Mouse (Mus musculus): ENCODE measurements at regions not wholly inside any gene's neighbourhood (a gene's known extent, or its start where the extent isn't known, plus 50 kb on each side); places are given as distances from the start of the nearest gene placed in this dataset.

GRCm38 (mm10) chr14:46532697-46533096 is 142.2 kb upstream of the Bmp4 start:
- no peak for DNase-seq (ENCODE audit: low spot score in 2 of 2)

- no peak for DNase-seq (ENCODE audit: low spot score in 2 of 2)
Measured at GRCm38 (mm10) chr14:46530452-46530851, 140.0 kb upstream of the Bmp4 start.

GRCm38 (mm10) chr14:46529086-46529715 is 138.7 kb upstream of the Bmp4 start:
- no peak for DNase-seq (ENCODE audit: low spot score in 2 of 2)

GRCm38 (mm10) chr14:46517258-46517657 is 126.8 kb upstream of the Bmp4 start:
- no peak for DNase-seq (ENCODE audit: low spot score in 2 of 2)

GRCm38 (mm10) chr14:46516285-46516684 is 125.8 kb upstream of the Bmp4 start:
- DNase-seq (ENCODE audit: low spot score in 2 of 2) = no peak

GRCm38 (mm10) chr14:46514262-46514932 is 123.9 kb upstream of the Bmp4 start:
- DNase-seq (ENCODE audit: low spot score in 2 of 2) = no peak

GRCm38 (mm10) chr14:46512118-46512517 is 121.6 kb upstream of the Bmp4 start:
- no peak for DNase-seq (ENCODE audit: low spot score in 2 of 2)

GRCm38 (mm10) chr14:46508871-46509270 is 118.4 kb upstream of the Bmp4 start:
- no peak for DNase-seq (ENCODE audit: low spot score in 2 of 2)

- no peak for DNase-seq (ENCODE audit: low spot score in 2 of 2)
Measured at GRCm38 (mm10) chr14:46505266-46505665, 114.8 kb upstream of the Bmp4 start.

GRCm38 (mm10) chr14:46491601-46492000 is 101.1 kb upstream of the Bmp4 start:
- DNase-seq (ENCODE audit: low spot score in 2 of 2) = no peak

- no peak for DNase-seq (ENCODE audit: low spot score in 2 of 2)
Measured at GRCm38 (mm10) chr14:46491182-46491581, 100.7 kb upstream of the Bmp4 start.

- DNase-seq (ENCODE audit: low spot score in 2 of 2) = no peak
Measured at GRCm38 (mm10) chr14:46487551-46487950, 97.1 kb upstream of the Bmp4 start.

- no peak for DNase-seq (ENCODE audit: low spot score in 2 of 2)
Measured at GRCm38 (mm10) chr14:46480396-46480795, 89.9 kb upstream of the Bmp4 start.

GRCm38 (mm10) chr14:46475945-46476344 is 85.5 kb upstream of the Bmp4 start:
- DNase-seq (ENCODE audit: low spot score in 2 of 2) = no peak

GRCm38 (mm10) chr14:46462967-46463366 is 72.5 kb upstream of the Bmp4 start:
- DNase-seq (ENCODE audit: low spot score in 2 of 2) = no peak

GRCm38 (mm10) chr14:46461960-46462359 is 71.5 kb upstream of the Bmp4 start:
- DNase-seq (ENCODE audit: low spot score in 2 of 2) = no peak

- no peak for DNase-seq (ENCODE audit: low spot score in 2 of 2)
Measured at GRCm38 (mm10) chr14:46454500-46454899, 64.0 kb upstream of the Bmp4 start.

GRCm38 (mm10) chr14:46441696-46442095 is 51.2 kb upstream of the Bmp4 start:
- DNase-seq (ENCODE audit: low spot score in 2 of 2) = no peak

Measured in adrenal gland, postnatal 4 days (tissue).